Mouse (Mus musculus): ENCODE data around the gene Uqcc2. TPM values are rescaled to one million over a fixed set of nuclear protein-coding genes. Genes with fewer than 3 reads are reported as not detected.

The Uqcc2 gene
- 266 TPM in 2 replicates for polyA plus RNA-seq (2015; fragmentation: Nextera tagmentation; extraction: Ambion mirVana)

DNA sequence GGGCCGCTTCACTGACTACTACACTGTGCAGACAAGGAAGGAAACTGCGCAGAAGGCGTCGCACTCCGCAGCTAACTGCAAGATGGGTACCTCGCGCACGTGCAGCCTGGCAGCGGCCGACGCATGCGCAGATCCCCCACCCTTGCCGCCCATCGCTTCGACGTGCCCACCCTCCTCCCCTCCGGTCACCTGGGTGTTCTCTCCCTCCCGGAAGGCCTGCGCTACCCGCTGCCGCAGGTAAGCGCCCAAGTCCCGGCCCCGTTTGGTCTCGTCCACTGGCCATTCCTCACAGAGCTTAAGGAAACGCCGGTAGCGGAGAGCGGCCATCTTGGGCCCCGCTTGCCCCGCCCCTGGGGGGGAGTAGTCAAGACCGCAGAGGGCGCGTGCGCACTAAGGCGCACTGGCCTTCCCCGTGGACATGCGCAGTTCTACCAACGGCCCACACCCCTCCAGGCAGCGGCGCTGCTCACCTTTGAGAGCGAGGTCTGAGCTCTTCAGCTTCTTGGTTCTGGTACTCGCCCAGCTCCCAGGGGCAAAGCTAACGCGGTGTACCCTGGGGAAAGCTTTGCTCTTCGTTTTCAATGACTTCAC is at the start of gene Uqcc2:
Gene Uqcc2, minus strand, starts transcription at position 366 of the 591 bp plus-strand sequence.
- H3K9me3 ChIP-seq (ENCODE audit: low read length), result no peaks in the 10 kb centered on the region
- no peaks in the 10 kb centered on the region for H3K27me3 ChIP-seq (ENCODE audit: insufficient read depth, low read length)
- peak within 1 kb of the TSS; percentile 60 for H3K27ac ChIP-seq (ENCODE audit: low read length)
- H3K4me1 ChIP-seq (ENCODE audit: insufficient read depth, low read length), result peaks cover 52% of the 10 kb centered on the region
- H3K36me3 ChIP-seq (ENCODE audit: insufficient read depth, low read length), result no peaks in the 10 kb centered on the region
- H3K9ac ChIP-seq (replicated peaks; ENCODE audit: low read length), result peak within 1 kb of the TSS; percentile 80
- H3K4me2 ChIP-seq (replicated peaks; ENCODE audit: low read depth, low read length), result peak within 1 kb of the TSS; percentile 56
- H3K4me3 ChIP-seq (ENCODE audit: low read length), result peak within 1 kb of the TSS; percentile 81
- WGBS, result under 1% methylated on average over 46 of the region's 46 CpGs
- peak; percentile 88 for ATAC-seq (ENCODE audit: low FRiP score, low TSS enrichment)

DNA sequence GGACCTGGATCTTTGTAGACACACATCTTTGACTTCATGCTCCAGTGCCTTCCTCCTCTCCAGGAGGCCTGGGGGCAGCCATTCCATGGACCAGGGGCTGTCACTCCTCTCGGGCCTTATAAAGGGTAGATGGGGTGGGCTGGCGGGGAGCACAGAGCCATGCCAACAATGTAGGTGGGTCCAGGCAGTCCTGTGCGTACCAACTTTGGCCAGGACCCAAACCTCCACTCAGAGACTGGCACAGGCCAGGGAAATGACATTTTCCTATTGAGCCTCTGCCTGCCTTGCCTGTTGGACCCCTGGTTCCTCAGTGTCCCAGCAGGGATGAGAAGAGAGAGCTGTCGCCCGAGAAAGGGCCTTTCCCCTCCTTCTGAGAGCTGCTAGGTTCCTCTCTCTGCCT is 48.7 kb upstream of the Uqcc2 start:
- no peaks in the 10 kb centered on the region for H3K27me3 ChIP-seq (ENCODE audit: insufficient read depth, low read length)
- no peak overlapping the region for H3K9ac ChIP-seq (replicated peaks; ENCODE audit: low read length)
- no peak overlapping the region for H3K4me3 ChIP-seq (ENCODE audit: low read length)
- ATAC-seq (ENCODE audit: low FRiP score, low TSS enrichment), result no peak
- no peaks in the 10 kb centered on the region for H3K4me1 ChIP-seq (ENCODE audit: insufficient read depth, low read length)
- no peak overlapping the region for H3K27ac ChIP-seq (ENCODE audit: low read length)
- 79% methylated on average over 5 of the region's 5 CpGs for WGBS
- no peaks in the 10 kb centered on the region for H3K9me3 ChIP-seq (ENCODE audit: low read length)
- H3K4me2 ChIP-seq (replicated peaks; ENCODE audit: low read depth, low read length), result no peak overlapping the region
- H3K36me3 ChIP-seq (ENCODE audit: insufficient read depth, low read length), result no peaks in the 10 kb centered on the region

DNA sequence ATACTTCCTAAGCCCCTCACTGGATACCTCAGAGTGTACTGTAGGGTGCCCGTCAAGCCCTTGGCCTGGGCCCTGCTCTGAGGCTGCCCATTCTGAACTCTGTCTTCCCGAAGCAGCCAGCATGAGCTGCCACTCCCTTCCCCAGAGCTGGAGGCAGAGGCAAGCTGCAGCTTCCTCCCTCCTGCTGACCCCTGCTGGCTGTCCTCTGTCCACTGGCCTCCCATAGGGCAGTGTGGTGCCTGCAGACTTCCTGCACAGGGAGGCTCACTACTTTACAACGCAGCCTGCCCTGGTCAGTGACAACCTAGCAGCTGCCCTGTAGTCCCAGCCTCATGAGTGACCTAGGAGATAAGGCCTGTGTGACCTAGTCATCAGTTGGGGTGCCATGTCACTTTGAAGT is 48.0 kb upstream of the Uqcc2 start:
- Histone ChIP-seq H3K4me2 (replicated peaks; ENCODE audit: low read depth, low read length) (no peak overlapping the region), H3K27me3 (ENCODE audit: insufficient read depth, low read length) (no peaks in the 10 kb centered on the region), H3K4me1 (ENCODE audit: insufficient read depth, low read length) (no peaks in the 10 kb centered on the region), H3K27ac (ENCODE audit: low read length) (no peak overlapping the region), H3K9ac (replicated peaks; ENCODE audit: low read length) (no peak overlapping the region), H3K9me3 (ENCODE audit: low read length) (no peaks in the 10 kb centered on the region), H3K4me3 (ENCODE audit: low read length) (no peak overlapping the region), H3K36me3 (ENCODE audit: insufficient read depth, low read length) (no peaks in the 10 kb centered on the region)
- ATAC-seq (ENCODE audit: low FRiP score, low TSS enrichment), result peak; percentile 72
- WGBS, result 20% methylated on average over 3 of the region's 3 CpGs

DNA sequence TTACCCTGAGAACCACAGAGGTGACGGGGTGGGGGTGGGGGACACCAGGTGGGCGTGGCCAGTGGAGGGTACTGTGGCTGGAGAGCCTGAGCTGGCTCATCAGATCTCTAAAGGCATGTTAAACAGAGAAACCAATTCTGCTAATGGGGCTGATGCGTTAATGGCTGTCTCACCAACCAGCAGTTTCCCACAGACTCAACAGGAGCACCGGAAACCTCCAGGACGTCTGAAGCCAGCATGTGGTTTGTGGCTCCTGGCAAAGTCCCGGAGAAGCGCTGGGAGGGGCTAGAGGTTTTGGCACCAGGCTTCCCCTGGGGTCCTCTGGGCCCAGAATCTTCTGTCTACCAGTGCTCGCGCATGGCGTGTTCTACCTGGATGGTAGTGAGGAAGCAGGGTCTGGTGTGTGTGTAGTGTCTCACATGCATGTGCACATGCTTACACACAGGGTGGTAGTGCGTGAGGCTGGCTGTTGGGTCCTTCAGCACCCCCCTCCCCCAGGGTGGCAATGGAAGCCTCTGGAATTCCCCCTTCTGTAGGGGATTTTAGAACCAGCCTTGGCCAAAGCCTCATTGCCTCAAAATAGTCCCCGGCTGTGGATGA is 46.1 kb upstream of the Uqcc2 start:
- H3K9ac ChIP-seq (replicated peaks; ENCODE audit: low read length), result no peak overlapping the region
- no peak for ATAC-seq (ENCODE audit: low FRiP score, low TSS enrichment)
- no peak overlapping the region for H3K4me3 ChIP-seq (ENCODE audit: low read length)
- H3K27ac ChIP-seq (ENCODE audit: low read length), result no peak overlapping the region
- no peaks in the 10 kb centered on the region for H3K9me3 ChIP-seq (ENCODE audit: low read length)
- H3K4me1 ChIP-seq (ENCODE audit: insufficient read depth, low read length), result peaks cover 11% of the 10 kb centered on the region
- H3K27me3 ChIP-seq (ENCODE audit: insufficient read depth, low read length), result no peaks in the 10 kb centered on the region
- WGBS, result 60% methylated on average over 12 of the region's 12 CpGs
- H3K36me3 ChIP-seq (ENCODE audit: insufficient read depth, low read length), result no peaks in the 10 kb centered on the region
- no peak overlapping the region for H3K4me2 ChIP-seq (replicated peaks; ENCODE audit: low read depth, low read length)

DNA sequence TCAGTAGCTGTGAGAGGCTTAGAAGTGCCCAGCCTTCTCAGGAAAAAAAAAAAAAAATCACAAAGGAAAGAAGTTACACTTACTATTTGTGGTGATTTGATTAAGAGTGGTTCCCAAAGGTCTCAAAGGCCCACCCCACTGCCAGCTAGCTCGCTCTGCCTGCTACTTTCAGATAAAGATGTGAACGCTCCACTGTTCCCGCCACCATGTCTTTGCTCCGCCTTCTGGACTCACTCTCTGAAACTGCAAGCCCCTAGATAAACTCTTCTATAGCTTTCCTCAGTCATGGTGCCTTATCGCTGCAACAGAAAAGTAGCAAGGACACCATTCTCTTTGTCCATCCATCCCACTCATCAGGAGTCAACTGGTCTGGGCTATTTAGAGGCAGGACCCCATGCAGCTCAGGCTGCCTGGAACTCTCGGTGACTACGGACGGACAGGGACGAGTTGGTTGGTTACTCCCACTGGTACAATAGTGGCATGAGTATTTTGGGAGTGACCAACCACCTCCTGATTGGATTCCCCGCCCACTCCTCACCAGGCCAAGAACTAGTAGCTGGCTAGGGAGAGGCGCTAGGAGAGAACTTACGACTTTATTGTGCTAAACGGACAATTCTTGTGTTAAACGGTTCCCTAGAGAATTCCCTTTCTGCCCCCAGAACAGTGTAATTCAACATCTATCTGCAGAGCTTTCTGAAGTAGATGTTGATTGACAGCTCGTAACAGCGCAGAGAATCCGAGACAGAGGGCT is 44.9 kb upstream of the Uqcc2 start:
- Histone ChIP-seq H3K4me2 (replicated peaks; ENCODE audit: low read depth, low read length) (no peak overlapping the region), H3K9ac (replicated peaks; ENCODE audit: low read length) (no peak overlapping the region), H3K9me3 (ENCODE audit: low read length) (no peaks in the 10 kb centered on the region), H3K27ac (ENCODE audit: low read length) (no peak overlapping the region), H3K27me3 (ENCODE audit: insufficient read depth, low read length) (no peaks in the 10 kb centered on the region), H3K4me1 (ENCODE audit: insufficient read depth, low read length) (peaks cover 11% of the 10 kb centered on the region), H3K36me3 (ENCODE audit: insufficient read depth, low read length) (no peaks in the 10 kb centered on the region), H3K4me3 (ENCODE audit: low read length) (no peak overlapping the region)
- ATAC-seq (ENCODE audit: low FRiP score, low TSS enrichment), result no peak
- 86% methylated on average over 17 of the region's 17 CpGs for WGBS

DNA sequence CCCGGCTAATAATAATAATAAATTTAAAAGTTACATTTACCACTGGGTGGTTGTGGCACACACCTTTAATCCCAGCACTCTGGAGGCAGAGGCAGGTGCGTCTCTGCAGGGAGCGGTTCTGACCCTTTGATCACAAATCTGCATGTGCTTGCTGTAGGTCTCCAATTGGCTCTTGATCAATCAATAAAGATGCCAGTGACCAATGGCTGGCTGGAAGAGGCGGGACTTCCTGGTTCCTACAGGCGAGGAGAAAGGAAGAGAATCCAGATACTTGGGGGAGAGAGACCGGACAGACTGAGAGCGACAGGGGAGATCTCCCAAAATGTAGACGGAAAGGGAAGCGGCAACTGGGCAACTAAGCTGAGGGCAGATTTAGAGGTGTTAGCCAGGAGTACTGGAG is 44.3 kb upstream of the Uqcc2 start:
- H3K27ac ChIP-seq (ENCODE audit: low read length), result no peak overlapping the region
- ATAC-seq (ENCODE audit: low FRiP score, low TSS enrichment), result no peak
- no peaks in the 10 kb centered on the region for H3K27me3 ChIP-seq (ENCODE audit: insufficient read depth, low read length)
- no peak overlapping the region for H3K4me2 ChIP-seq (replicated peaks; ENCODE audit: low read depth, low read length)
- H3K36me3 ChIP-seq (ENCODE audit: insufficient read depth, low read length), result no peaks in the 10 kb centered on the region
- H3K4me3 ChIP-seq (ENCODE audit: low read length), result no peak overlapping the region
- H3K9me3 ChIP-seq (ENCODE audit: low read length), result no peaks in the 10 kb centered on the region
- peaks cover 11% of the 10 kb centered on the region for H3K4me1 ChIP-seq (ENCODE audit: insufficient read depth, low read length)
- H3K9ac ChIP-seq (replicated peaks; ENCODE audit: low read length), result no peak overlapping the region
- WGBS, result 95% methylated on average over 9 of the region's 9 CpGs

DNA sequence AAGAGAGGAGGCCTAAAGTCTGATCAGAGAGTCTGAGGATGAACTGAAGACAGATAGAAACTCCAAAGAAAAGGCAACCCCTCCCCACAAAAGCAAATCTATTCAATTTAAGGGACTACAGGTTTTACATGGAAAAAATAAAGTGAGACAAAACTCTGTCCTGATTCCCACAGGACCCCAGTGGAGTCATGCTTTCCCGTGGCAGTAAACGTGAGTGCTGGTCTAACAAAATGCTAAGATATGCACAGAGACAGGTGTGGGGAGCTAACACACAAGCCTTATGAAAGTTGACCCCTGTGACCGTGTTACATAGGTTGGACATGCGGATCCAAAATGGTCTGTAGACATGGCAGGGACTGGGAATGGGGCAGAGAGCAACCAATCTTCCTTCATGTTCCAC is 43.0 kb upstream of the Uqcc2 start:
- no peak for ATAC-seq (ENCODE audit: low FRiP score, low TSS enrichment)
- Histone ChIP-seq H3K4me1 (ENCODE audit: insufficient read depth, low read length) (peaks cover 11% of the 10 kb centered on the region), H3K27ac (ENCODE audit: low read length) (no peak overlapping the region), H3K4me3 (ENCODE audit: low read length) (no peak overlapping the region), H3K9me3 (ENCODE audit: low read length) (no peaks in the 10 kb centered on the region), H3K9ac (replicated peaks; ENCODE audit: low read length) (no peak overlapping the region), H3K27me3 (ENCODE audit: insufficient read depth, low read length) (no peaks in the 10 kb centered on the region), H3K4me2 (replicated peaks; ENCODE audit: low read depth, low read length) (no peak overlapping the region), H3K36me3 (ENCODE audit: insufficient read depth, low read length) (no peaks in the 10 kb centered on the region)
- WGBS, result 87% methylated on average over 4 of the region's 4 CpGs

DNA sequence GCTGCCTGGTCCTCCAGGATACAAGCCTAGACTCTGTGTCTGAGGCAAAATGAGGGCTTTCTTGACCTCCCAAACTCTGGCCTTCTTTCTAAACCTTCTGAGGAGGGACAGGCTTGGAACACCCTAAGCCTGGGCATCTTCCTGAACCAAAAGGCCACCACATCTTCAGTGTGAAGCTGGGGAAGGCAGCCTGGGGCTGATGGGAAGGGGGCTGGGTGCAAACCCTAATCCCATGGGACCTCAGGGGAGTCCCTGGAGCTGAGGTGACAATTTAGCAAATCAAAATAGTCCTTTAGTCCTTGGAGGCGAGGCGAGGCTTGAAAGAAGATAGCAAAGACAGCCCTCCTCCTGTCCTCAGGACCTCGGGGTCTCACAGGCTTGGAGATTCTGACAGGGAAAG is 42.6 kb upstream of the Uqcc2 start:
- H3K27ac ChIP-seq (ENCODE audit: low read length), result no peak overlapping the region
- no peak for ATAC-seq (ENCODE audit: low FRiP score, low TSS enrichment)
- 76% methylated on average over 3 of the region's 3 CpGs for WGBS
- H3K9ac ChIP-seq (replicated peaks; ENCODE audit: low read length), result no peak overlapping the region
- H3K4me3 ChIP-seq (ENCODE audit: low read length), result no peak overlapping the region
- H3K4me1 ChIP-seq (ENCODE audit: insufficient read depth, low read length), result peaks cover 11% of the 10 kb centered on the region
- H3K9me3 ChIP-seq (ENCODE audit: low read length), result no peaks in the 10 kb centered on the region
- H3K36me3 ChIP-seq (ENCODE audit: insufficient read depth, low read length), result no peaks in the 10 kb centered on the region
- H3K27me3 ChIP-seq (ENCODE audit: insufficient read depth, low read length), result no peaks in the 10 kb centered on the region
- H3K4me2 ChIP-seq (replicated peaks; ENCODE audit: low read depth, low read length), result no peak overlapping the region

DNA sequence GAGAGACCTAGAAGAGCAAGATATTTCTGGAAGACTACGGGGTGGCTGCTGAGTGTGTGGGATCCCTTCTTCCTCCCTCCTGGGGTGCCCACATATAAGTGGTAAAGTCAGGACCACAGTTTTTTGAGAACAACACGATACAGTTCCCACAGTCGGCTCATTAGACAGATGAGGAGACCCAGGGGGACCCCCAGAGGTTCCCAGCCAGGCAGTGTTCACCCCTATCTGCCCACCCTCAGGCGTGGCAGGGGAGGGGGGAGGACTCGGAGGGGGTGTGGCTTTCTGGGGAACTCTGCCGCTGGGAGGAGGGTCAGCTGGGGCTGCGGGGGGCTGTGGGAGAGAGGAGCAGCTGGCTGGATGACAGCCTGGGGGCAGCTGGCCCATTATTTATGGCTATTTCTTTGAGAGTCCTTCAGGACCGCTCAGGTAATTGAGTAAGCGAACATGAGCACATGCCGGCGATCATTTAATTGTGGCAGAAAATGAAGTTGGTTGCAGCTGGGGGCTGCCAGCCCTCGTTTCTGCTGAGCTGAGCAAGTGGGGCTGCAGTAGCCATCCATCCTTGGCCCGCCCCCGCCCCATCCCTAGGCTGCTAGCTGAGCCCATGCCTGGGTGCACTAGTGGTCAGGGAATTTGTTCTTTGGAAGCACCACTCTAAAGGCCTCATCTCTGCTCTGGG is 41.6 kb upstream of the Uqcc2 start:
- Histone ChIP-seq H3K27me3 (ENCODE audit: insufficient read depth, low read length) (no peaks in the 10 kb centered on the region), H3K9me3 (ENCODE audit: low read length) (no peaks in the 10 kb centered on the region), H3K27ac (ENCODE audit: low read length) (no peak overlapping the region), H3K36me3 (ENCODE audit: insufficient read depth, low read length) (no peaks in the 10 kb centered on the region), H3K4me1 (ENCODE audit: insufficient read depth, low read length) (peaks cover 11% of the 10 kb centered on the region), H3K9ac (replicated peaks; ENCODE audit: low read length) (no peak overlapping the region), H3K4me2 (replicated peaks; ENCODE audit: low read depth, low read length) (no peak overlapping the region), H3K4me3 (ENCODE audit: low read length) (no peak overlapping the region)
- WGBS, result 17% methylated on average over 13 of the region's 14 CpGs
- peak; percentile 73 for ATAC-seq (ENCODE audit: low FRiP score, low TSS enrichment)
